Mouse (Mus musculus) erythroblast, embryonic 14.5 days (primary cell): Measurements from ENCODE around the gene Rab29. TPM values are rescaled to one million over a fixed set of nuclear protein-coding genes. Genes with fewer than 3 reads are reported as not detected.

Experiments
- H3K27me3 ChIP-seq: 2 replicates; pipeline ENCODE4 v1.6.1; 2012; ENCODE audit warnings: inconsistent platforms; ENCODE audit not compliant: control insufficient read depth
- H3K36me3 ChIP-seq: 2 replicates; pipeline ENCODE4 v1.6.1; 2012; ENCODE audit warnings: mild to moderate bottlenecking, inconsistent platforms; ENCODE audit not compliant: control insufficient read depth
- H3K4me1 ChIP-seq: 2 replicates; pipeline ENCODE4 v1.6.1; 2012; ENCODE audit warnings: inconsistent platforms; ENCODE audit not compliant: control insufficient read depth
- H3K4me3 ChIP-seq: replicated peaks from 2 replicates; pipeline ENCODE3; 2012; ENCODE audit warnings: moderate library complexity, mild to moderate bottlenecking, inconsistent platforms
- H3K9me3 ChIP-seq: 2 replicates; pipeline ENCODE4 v1.6.1; 2012; ENCODE audit warnings: low read length, inconsistent platforms, mixed read lengths; ENCODE audit not compliant: control insufficient read depth
- GATA1 ChIP-seq: IDR thresholded peaks from 2 replicates; pipeline ENCODE4 v1.6.1; 2012; ENCODE audit warnings: low read length, inconsistent platforms, mixed read lengths
- TAL1 ChIP-seq: IDR thresholded peaks from 3 replicates; pipeline ENCODE4 v1.6.1; 2012; ENCODE audit warnings: low read length, inconsistent platforms, mixed read lengths
- polyA plus RNA-seq: library from polyadenylated mRNA; stranded (reverse); fragments of >175 nt; gene quantifications from 2 replicates; pipeline ENCODE4 v1.2.3, GENCODE M21; 2012

The Rab29 gene
- polyA plus RNA-seq, 1 experiment = 0.15 TPM

DNA sequence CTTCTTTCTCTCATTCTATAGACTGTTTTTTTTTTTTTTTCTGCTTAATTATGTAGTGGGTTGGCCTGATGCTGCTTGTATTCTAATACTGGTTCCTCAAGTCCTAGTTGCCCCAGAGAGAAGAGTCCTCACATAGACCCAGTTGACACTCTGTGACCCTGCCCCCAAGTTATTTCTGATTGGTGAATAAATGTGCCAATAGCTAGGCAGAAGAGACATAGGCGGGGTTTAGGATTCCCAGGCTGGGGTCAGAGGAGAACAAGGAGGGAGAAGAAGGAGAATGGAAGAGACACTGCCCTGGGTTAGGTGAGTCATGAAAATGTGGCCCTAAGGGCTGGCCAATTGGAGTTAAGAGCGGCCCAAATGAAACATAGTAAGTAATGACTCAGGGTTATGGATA is 12.8 kb downstream of the Rab29 start:
- Histone ChIP-seq H3K27me3 (0 out of 2 replicates have a peak, but pooled peaks cover 2% of the 10 kb centered on the region), H3K4me3 (no peak overlapping the region), H3K4me1 (no peaks in the 10 kb centered on the region), H3K9me3 (no peaks in the 10 kb centered on the region), H3K36me3 (no peaks in the 10 kb centered on the region)
- TF ChIP-seq TAL1 (no peak), GATA1 (no peak)

- Histone ChIP-seq H3K4me1 (no peaks in the 10 kb centered on the region), H3K9me3 (no peaks in the 10 kb centered on the region), H3K36me3 (no peaks in the 10 kb centered on the region), H3K4me3 (no peak overlapping the region), H3K27me3 (0 out of 2 replicates have a peak, but pooled peaks cover 2% of the 10 kb centered on the region)
- no peak for TF ChIP-seq GATA1
- TF ChIP-seq TAL1 = no peak
These were observed 15.8 kb downstream of the Rab29 start for GRCm38 (mm10) chr1:131882787-131883186.

DNA sequence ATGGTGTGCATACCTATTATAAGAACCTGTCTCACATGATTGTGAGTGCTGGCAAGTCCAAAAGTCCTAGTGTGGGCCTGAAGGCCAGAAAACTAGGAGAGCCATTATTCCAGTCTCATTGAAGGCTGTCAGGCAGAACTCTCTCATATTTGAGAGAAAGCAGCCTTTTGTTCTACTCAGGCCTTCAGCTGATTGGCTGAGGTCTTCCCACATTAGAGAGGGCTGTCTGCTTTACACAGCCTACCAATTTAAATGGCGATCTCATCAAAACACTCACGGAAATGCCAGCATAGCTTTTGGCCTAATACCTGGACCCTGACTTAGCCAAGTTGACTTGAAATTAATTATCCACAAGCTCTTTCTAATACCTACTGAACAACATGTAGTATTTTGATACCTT is 19.1 kb downstream of the Rab29 start:
- H3K27me3 ChIP-seq = 0 out of 2 replicates have a peak, but pooled peaks cover 2% of the 10 kb centered on the region
- no peak overlapping the region for H3K4me3 ChIP-seq
- H3K4me1 ChIP-seq = no peaks in the 10 kb centered on the region
- no peaks in the 10 kb centered on the region for H3K9me3 ChIP-seq
- TF ChIP-seq TAL1 (no peak), GATA1 (no peak)
- H3K36me3 ChIP-seq = no peaks in the 10 kb centered on the region

DNA sequence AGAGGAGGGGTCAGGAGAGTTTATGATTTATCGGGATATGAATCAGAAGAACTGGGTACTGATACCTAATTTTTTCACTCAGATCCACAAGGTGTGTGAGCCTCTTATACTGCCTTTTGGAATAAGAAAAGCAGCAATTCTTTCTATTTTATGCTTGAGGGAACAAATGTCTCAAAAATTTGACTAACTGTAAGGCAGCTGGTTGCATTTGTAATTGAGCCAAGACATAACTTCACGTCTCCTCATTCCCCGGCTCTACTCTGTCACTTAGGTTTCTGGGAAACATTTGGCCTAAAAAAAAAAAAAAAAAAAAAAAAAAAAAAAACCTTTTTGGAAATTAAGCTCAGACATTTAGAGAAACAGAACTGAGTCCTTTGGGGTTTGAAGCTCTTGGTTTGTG is 19.6 kb downstream of the Rab29 start:
- Histone ChIP-seq H3K27me3 (0 out of 2 replicates have a peak, but pooled peaks cover 2% of the 10 kb centered on the region), H3K9me3 (no peaks in the 10 kb centered on the region), H3K36me3 (no peaks in the 10 kb centered on the region), H3K4me3 (no peak overlapping the region), H3K4me1 (no peaks in the 10 kb centered on the region)
- TF ChIP-seq GATA1 (no peak), TAL1 (no peak)

DNA sequence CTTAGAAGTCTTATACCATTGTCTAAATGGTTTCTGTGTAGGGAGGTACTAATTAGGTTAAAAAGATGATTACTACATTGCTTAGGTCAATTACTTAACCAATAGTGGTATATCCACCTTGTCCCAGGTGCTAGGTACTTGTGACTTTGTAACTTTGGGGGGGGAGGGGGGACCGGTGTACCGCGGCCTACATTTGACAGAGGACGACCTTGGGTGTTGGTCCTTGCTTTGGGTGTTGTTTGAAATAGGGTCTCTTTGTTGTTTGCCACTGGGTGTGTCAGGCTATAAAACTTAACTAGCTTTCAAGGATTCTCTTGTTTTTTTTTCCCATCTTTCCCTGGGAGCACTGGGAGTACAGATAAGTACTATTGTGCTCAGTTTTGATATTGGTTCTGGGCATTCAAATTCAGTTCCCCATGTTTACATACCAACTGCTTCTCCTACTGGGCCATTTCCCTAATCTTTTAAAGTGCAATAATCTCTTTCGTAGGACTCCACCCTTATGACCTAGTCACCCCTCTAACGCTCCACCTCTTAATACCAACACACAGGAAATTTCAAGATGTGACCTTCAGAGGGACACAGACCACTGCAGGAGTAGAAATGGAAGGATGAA is 23.1 kb downstream of the Rab29 start:
- H3K4me1 ChIP-seq = no peaks in the 10 kb centered on the region
- TF ChIP-seq GATA1 (no peak), TAL1 (no peak)

GRCm38 (mm10) chr1:131891436-131891835 is 24.4 kb downstream of the Rab29 start:
- TF ChIP-seq GATA1 (no peak), TAL1 (no peak)
- no peaks in the 10 kb centered on the region for H3K4me1 ChIP-seq
- H3K36me3 ChIP-seq = no peaks in the 10 kb centered on the region
- peaks cover 6% of the 10 kb centered on the region for H3K27me3 ChIP-seq
- no peak overlapping the region for H3K4me3 ChIP-seq
- H3K9me3 ChIP-seq = no peaks in the 10 kb centered on the region

More for the DNA sequence above, 23.1 kb downstream of the Rab29 start:
- Histone ChIP-seq H3K4me3 (no peak overlapping the region), H3K27me3 (no peaks in the 10 kb centered on the region), H3K9me3 (no peaks in the 10 kb centered on the region), H3K36me3 (no peaks in the 10 kb centered on the region)

DNA sequence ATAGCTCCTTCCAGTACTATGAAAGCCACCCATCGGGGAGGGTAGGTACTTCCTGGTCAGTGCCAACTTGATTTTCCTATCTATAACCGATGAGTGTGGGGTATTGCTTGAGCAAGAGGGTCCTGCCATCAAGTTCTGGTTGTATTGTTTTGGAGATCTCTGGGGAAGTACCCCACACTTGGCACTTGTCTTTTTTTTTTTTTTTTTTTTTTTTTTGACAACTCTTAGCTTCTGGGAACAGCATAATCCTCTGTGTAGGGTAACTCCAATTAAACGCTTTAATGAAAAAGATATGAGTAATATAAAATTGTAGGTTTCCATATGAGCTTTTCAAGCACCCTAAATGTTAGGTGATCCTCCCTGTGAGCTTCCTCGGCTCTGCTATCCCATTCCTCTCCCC is 35.7 kb downstream of the Rab29 start:
- Histone ChIP-seq H3K4me3 (no peak overlapping the region), H3K27me3 (peaks cover 50% of the 10 kb centered on the region), H3K4me1 (no peaks in the 10 kb centered on the region), H3K9me3 (no peaks in the 10 kb centered on the region), H3K36me3 (no peaks in the 10 kb centered on the region)
- TF ChIP-seq GATA1 = no peak
- no peak; the same call in 2 of the 3 replicates for TF ChIP-seq TAL1

GRCm38 (mm10) chr1:131903251-131903650 is 36.2 kb downstream of the Rab29 start:
- Histone ChIP-seq H3K9me3 (no peaks in the 10 kb centered on the region), H3K4me1 (no peaks in the 10 kb centered on the region), H3K4me3 (no peak overlapping the region), H3K27me3 (peaks cover 56% of the 10 kb centered on the region), H3K36me3 (no peaks in the 10 kb centered on the region)
- TF ChIP-seq TAL1 (no peak), GATA1 (no peak)

GRCm38 (mm10) chr1:131905497-131905896 is 38.5 kb downstream of the Rab29 start:
- H3K4me1 ChIP-seq = peaks cover 6% of the 10 kb centered on the region
- TF ChIP-seq GATA1 (no peak), TAL1 (no peak)
- peaks cover 62% of the 10 kb centered on the region for H3K27me3 ChIP-seq
- peaks cover 3% of the 10 kb centered on the region; the same call in 1 of the 2 replicates for H3K9me3 ChIP-seq
- no peaks in the 10 kb centered on the region for H3K36me3 ChIP-seq
- no peak overlapping the region for H3K4me3 ChIP-seq
